Mouse (Mus musculus) heart, embryonic 14.5 days (tissue): Measurements from ENCODE around the gene Atp2b4. TPM values are rescaled to one million over a fixed set of nuclear protein-coding genes. Genes with fewer than 3 reads are reported as not detected.

ENCODE experiments used
- ATAC-seq: fragments of 200-750 bp; cut with Nextera tagmentation; 2 replicates; pipeline ENCODE4 v1.8.0; 2017; ENCODE audit warnings: low read depth, moderate TSS enrichment; ENCODE audit not compliant: insufficient number of reproducible peaks, insufficient read depth, low FRiP score
- H3K27ac ChIP-seq, 2 experiments: fragments of 200-500 bp in 1 of 2; fragments of 300-500 bp in 1 of 2; sonication (generic) in 1 of 2; replicated peaks in 1 of 2; 2 replicates each; pipeline ENCODE4 v1.5.1; 2012 to 2014; ENCODE audit warnings: low read depth in 2 of 2, low read length in 2 of 2, control low read depth in 1 of 2, mild to moderate bottlenecking in 1 of 2, mixed read lengths in 1 of 2; ENCODE audit not compliant: control insufficient read depth in 1 of 2, insufficient read depth in 1 of 2
- H3K27me3 ChIP-seq: fragments of 300-500 bp; sonication (generic); 2 replicates; pipeline ENCODE4 v1.6.1; 2014; ENCODE audit warnings: mild to moderate bottlenecking, low read length, control low read depth; ENCODE audit not compliant: control insufficient read depth, insufficient read depth
- H3K36me3 ChIP-seq: fragments of 300-500 bp; sonication (generic); 2 replicates; pipeline ENCODE4 v1.6.1; 2014; ENCODE audit warnings: mild to moderate bottlenecking, control low read depth, low read length, mixed read lengths; ENCODE audit not compliant: control insufficient read depth, insufficient read depth
- H3K4me1 ChIP-seq, 2 experiments: fragments of 200-500 bp in 1 of 2; fragments of 300-500 bp in 1 of 2; sonication (generic) in 1 of 2; 2 replicates each; pipeline ENCODE4 v1.6.1; 2012 to 2014; ENCODE audit warnings: low read length in 2 of 2, control low read depth in 1 of 2, mixed read lengths in 1 of 2; ENCODE audit not compliant: control insufficient read depth in 2 of 2, insufficient read depth in 2 of 2
- H3K4me2 ChIP-seq: fragments of 300-500 bp; sonication (generic); 2 replicates; pipeline ENCODE4 v1.6.1; 2014; ENCODE audit warnings: mild to moderate bottlenecking, low read length
- H3K4me3 ChIP-seq, 2 experiments: fragments of 200-500 bp in 1 of 2; fragments of 300-500 bp in 1 of 2; sonication (generic) in 1 of 2; 2 replicates each; pipeline ENCODE4 v1.5.1; 2012 to 2014; ENCODE audit warnings: low read length in 2 of 2, mild to moderate bottlenecking in 2 of 2, control low read depth in 1 of 2, low read depth in 1 of 2, moderate library complexity in 1 of 2; ENCODE audit not compliant: control insufficient read depth in 1 of 2, insufficient read depth in 1 of 2
- H3K9ac ChIP-seq: fragments of 300-500 bp; sonication (generic); 2 replicates; pipeline ENCODE4 v1.6.1; 2014; ENCODE audit warnings: mild to moderate bottlenecking, low read length
- H3K9me3 ChIP-seq: fragments of 300-500 bp; sonication (generic); 2 replicates; pipeline ENCODE4 v1.6.1; 2016; ENCODE audit warnings: low read length, control low read depth; ENCODE audit not compliant: control insufficient read depth
- WGBS: fragments of 180-500 bp; shearing (Covaris S2); extraction: QIAGEN DNeasy Blood & Tissue Kit; methylation state at CpG from one replicate; pipeline ENCODE4 v1.1.7; 2014; 5-methylcytosine and 5-hydroxymethylcytosine counted together
- microRNA-seq: library from miRNA; unstranded; fragments of <30 nt; microRNA quantifications from one replicate; pipeline ENCODE4, GENCODE M21; 2016
- polyA plus RNA-seq: library from polyadenylated mRNA; unstranded; fragments of >200 nt; fragmentation: Nextera tagmentation; extraction: Ambion mirVana; gene quantifications from 2 replicates; pipeline ENCODE4 v1.2.1, GENCODE M21; 2014

The Atp2b4 gene
- polyA plus RNA-seq, 1 experiment from 2014 or later = 21.3 TPM

DNA sequence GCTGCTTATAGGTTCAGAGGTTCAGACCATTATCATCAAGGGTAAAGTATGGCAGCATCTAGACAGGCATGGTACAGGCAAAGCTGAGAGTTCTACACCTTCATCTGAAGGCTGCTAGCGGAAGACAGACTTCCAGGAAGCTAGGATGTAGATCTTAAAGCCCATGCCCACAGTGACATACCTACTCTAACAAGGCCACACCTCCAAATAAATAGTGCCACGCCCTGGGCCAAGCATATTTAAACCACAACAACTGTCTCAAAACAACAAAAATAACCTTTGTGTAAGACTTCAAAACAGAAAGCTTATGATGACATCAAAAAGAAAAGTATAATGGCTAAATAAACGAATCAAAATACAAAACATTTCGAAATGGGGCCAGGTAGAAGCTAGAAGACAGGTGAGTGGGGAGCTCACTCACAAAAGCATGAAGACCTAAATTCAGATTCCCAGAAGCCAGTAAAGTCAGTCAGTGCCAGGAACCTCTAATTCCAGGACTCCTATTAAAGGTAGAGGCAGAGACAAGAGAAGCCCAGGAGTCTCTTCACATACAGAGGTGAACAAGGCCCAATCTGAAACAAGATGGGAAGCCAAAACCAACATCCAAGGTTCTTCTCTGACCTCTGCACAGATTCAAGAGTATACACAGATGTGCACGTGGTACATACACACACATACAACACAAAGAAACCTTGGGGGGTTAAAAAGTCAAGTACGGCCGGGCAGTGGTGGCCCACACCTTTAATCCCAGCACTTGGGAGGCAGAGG lies 150.4 kb downstream of the Atp2b4 start:
- H3K36me3 ChIP-seq = peaks cover 68% of the 10 kb centered on the region
- H3K4me2 ChIP-seq = no peak overlapping the region
- no peaks in the 10 kb centered on the region for H3K9me3 ChIP-seq
- no peaks in the 10 kb centered on the region for H3K27me3 ChIP-seq
- H3K4me1 ChIP-seq = no peaks in the 10 kb centered on the region; a peak in 1 of 4 replicates
- no peak overlapping the region for H3K4me3 ChIP-seq
- H3K9ac ChIP-seq = no peak overlapping the region
- WGBS = 94% methylated on average over 7 of the region's 7 CpGs
- ATAC-seq = no peak
- no peak overlapping the region for H3K27ac ChIP-seq

Small RNA genes within 50 kb of the gene (microRNA-seq; reads per million reads assigned to microRNA genes)
- gene Mir6903 = 3.4 reads per million, percentile 7 among the genes with 10 or more reads in this experiment

Other genes starting within 250 kb of the Atp2b4 start
- gene Snrpe, start 190.8 kb downstream of the Atp2b4 start, polyA plus RNA-seq = 479 and 493 TPM in 2 replicates
- gene Zbed6, start 140.2 kb downstream of the Atp2b4 start, polyA plus RNA-seq = not detected in 2 replicates
- gene Gm38394, start 139.7 kb downstream of the Atp2b4 start, polyA plus RNA-seq = 6.9 and 8.0 TPM in 2 replicates
- 0.44 and 0.45 TPM in 2 replicates for gene Lax1, start 110.9 kb downstream of the Atp2b4 start, polyA plus RNA-seq
- 0.40 and 0.47 TPM in 2 replicates for gene Optc, start 107.0 kb upstream of the Atp2b4 start, polyA plus RNA-seq
- gene Prelp, start 120.4 kb upstream of the Atp2b4 start, polyA plus RNA-seq = 2.1 and 2.7 TPM in 2 replicates
- gene Fmod, start 236.2 kb upstream of the Atp2b4 start, polyA plus RNA-seq = 15.9 and 18.0 TPM in 2 replicates